Mouse (Mus musculus) heart, adult 2 months (tissue): ENCODE measurements around the gene Zfp988.
"Not testable (repeated sequence)": the region's sequence is repeated elsewhere in the genome, so short reads cannot be mapped to it uniquely, and the experiment has no call there.

Experiments
- CTCF ChIP-seq: fragments of 200-600 bp; IDR thresholded peaks from 2 replicates; pipeline ENCODE4 v1.8.1; 2022; ENCODE audit warnings: antibody characterized with exemption, mild to moderate bottlenecking, moderate library complexity
- EP300 ChIP-seq: fragments of 200-500 bp; IDR thresholded peaks from 2 replicates; pipeline ENCODE4 v1.6.1; 2011; ENCODE audit warnings: low read depth, low read length, control low read depth; ENCODE audit not compliant: insufficient read depth
- POLR2A ChIP-seq: fragments of 200-500 bp; IDR thresholded peaks from 2 replicates; pipeline ENCODE4 v1.6.1; 2011; ENCODE audit warnings: mild to moderate bottlenecking, low read depth, low read length, control low read depth; ENCODE audit not compliant: insufficient read depth

- not testable (repeated sequence) for TF ChIP-seq EP300, CTCF, POLR2A
These were observed 35.4 kb downstream of the Zfp988 start for GRCm38 (mm10) chr4:147340876-147341275.
